ENCODE assay signal across 14 mouse cellular contexts in the genomic region with DNA sequence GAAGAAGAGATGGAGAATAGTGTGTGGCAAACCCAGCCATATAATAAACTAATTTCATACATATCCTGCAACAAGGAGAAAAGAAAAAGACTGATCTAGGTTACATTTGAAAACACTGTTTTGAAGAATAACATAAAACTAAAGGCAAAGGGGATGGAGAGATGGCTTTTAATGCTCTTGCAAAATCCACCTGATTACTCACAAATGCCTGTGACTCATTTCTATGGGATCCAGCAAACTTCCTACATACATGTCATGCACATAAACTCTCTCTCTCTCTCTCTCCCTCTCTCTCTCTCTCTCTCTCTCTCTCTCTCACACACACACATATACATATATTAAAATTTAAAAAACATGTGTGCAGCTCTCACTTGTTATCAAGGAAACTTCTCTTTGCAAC.
A peak's percentile ranks its signal among the peaks of the same experiment; 100 is the strongest.
DNase-seq lines count a peak whose midpoint lies in the region.
"Had no signal": no experiment of that assay in that cellular context is flagged by ENCODE, and none has a peak within 500 bp of the region (broad histone marks: within the 10 kb centered on the region; RNA-seq: fewer than 3 reads in every experiment).

No protein-coding gene starts in this region.

- DNase-seq in 3T3-L1 (ENCODE audit: low read depth, low spot score), result peak; percentile 69
- DNase-seq in NIH3T3 (ENCODE audit: low read depth), result peak; percentile 51
- DNase-seq in layer of hippocampus, postnatal 25 days (ENCODE audit: extremely low spot score in 1 of 2, low spot score in 1 of 2), result no peak
- DNase-seq in kidney, postnatal 25 days, result no peak
- DNase-seq in adipocyte (ENCODE audit: low spot score), result no peak
- DNase-seq: adrenal gland, adult 8-10 months; adrenal gland, postnatal 14 days; adrenal gland, postnatal 36 days; cerebellum, adult 11-12 months; cerebellum, adult 2 months; cerebellum, adult 9-10 months; cerebellum, postnatal 10 days; cerebellum, postnatal 25 days; forebrain, postnatal 0 days had no signal

Comparison
In these comparisons a context has a peak if more than half of its experiments do, and no peak if none do; other contexts are left out.
1. DNase-seq: peak in 3T3-L1 (single experiment) and NIH3T3 (single experiment); none in layer of hippocampus, postnatal 25 days (0 of 2), kidney, postnatal 25 days (0 of 2) and adipocyte (single experiment).